Mouse (Mus musculus) ES-E14 (cell line): ENCODE results near the gene Stt3b.

ENCODE experiments used
- CHD2 ChIP-seq: IDR thresholded peaks from 2 replicates; pipeline ENCODE4 v1.6.1; 2014; ENCODE audit warnings: mild to moderate bottlenecking, low read depth, low read length, inconsistent platforms
- HCFC1 ChIP-seq: IDR thresholded peaks from 2 replicates; pipeline ENCODE4 v1.6.1; 2012; ENCODE audit warnings: low read length, inconsistent platforms, borderline replicate concordance; ENCODE audit not compliant: insufficient read depth
- MAFK ChIP-seq: IDR thresholded peaks from 2 replicates; pipeline ENCODE4 v1.6.1; 2014; ENCODE audit warnings: mild to moderate bottlenecking, low read depth, low read length, inconsistent platforms; ENCODE audit not compliant: insufficient read depth
- ZC3H11A ChIP-seq: IDR thresholded peaks from 2 replicates; pipeline ENCODE4 v1.6.1; 2012; ENCODE audit warnings: low read depth, mild to moderate bottlenecking, inconsistent platforms, low read length, borderline replicate concordance
- ZNF384 ChIP-seq: IDR thresholded peaks from 2 replicates; pipeline ENCODE4 v1.6.1; 2012; ENCODE audit warnings: low read depth, low read length, inconsistent platforms

DNA sequence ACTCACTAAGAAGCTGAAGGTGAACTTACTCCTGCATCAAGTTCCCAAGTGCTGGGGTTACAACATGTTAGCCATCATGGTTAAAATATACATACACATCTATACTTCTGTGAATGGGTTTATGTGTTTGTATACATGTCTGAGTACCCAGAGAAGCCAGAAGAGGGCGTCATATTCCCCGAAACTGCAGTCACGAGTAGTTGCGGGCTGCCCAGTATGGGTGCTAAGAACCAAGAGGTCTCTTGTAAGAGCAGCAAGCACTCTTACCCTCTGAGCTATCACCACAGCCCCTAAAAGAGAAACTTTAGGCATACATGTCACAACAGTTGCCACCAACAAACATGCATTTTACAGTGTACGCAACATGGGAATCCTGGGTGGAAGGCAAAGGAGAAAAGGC is 70.4 kb downstream of the Stt3b start:
- TF ChIP-seq MAFK (no peak), ZC3H11A (no peak), HCFC1 (no peak), ZNF384 (no peak), CHD2 (no peak)
